Mouse (Mus musculus): ENCODE data around the gene Apex1. TPM values are rescaled to one million over a fixed set of nuclear protein-coding genes. Genes with fewer than 3 reads are reported as not detected.
"Not testable (repeated sequence)": the region's sequence is repeated elsewhere in the genome, so short reads cannot be mapped to it uniquely, and the experiment has no call there.

The Apex1 gene
- total RNA-seq (2021) = 10 to 100 TPM; 32.7 to 33.4 TPM
- long read RNA-seq, experiment 1, transcript Apex1-201 (5 exons, 1,239 nt) = major isoform, 23 of 28 reads
- long read RNA-seq, experiment 1, partial matches to known transcripts = 0 of 28 reads
- long read RNA-seq, experiment 1, other reads (novel, unspliced or antisense) = 2 of 28 reads
- long read RNA-seq, experiment 2, transcript Apex1-201 (5 exons, 1,239 nt) = major isoform, 31 of 40 reads
- long read RNA-seq, experiment 2, partial matches to known transcripts = 1 of 40 reads
- long read RNA-seq, experiment 2, other reads (novel, unspliced or antisense) = 2 of 40 reads

DNA sequence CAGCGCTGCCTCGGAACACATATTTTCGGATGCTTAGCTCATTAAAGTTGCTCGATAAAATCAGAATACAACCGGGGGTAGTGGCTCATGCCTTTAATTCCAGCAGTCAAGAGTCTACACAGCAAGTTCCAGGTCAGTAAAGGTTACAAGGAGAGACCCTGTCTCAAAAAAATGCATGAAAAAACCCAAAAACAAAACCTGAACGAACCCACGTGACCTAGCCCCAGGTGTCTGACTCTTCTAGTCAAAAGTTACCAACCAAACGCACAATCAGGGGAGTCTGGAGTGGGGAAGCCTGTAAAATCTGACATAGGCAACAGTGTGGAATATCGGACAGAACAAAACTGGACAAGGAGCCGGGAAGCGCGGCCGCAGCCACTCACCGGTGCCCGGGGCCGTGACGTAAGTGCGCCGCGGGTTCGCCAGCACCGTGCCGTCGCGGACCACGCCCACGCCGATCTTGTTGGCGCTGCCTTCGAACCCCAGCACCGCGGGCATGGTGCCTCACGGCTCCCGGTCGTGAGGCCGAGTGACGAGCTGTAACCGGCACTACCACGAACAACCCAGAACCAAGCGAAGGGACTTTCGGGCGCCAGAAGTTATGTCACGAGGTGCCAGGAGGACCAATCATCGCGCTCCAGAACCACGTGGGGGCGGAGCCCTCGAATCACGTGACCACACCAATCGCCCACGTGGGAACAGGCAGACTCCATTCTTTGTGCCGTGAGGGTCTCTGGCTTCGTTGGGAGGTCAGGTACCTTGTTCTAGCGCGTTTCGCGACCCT, at the start of gene Apex1, which contains the start of gene Osgep:
Apex1 (plus strand) TSS at position 688 of the 784 bp plus-strand sequence.
Osgep (minus strand) TSS at position 613 of the 784 bp plus-strand sequence.
- intact Hi-C loops (cut with DNase I; ENCODE audit: low total_unique reads) = no loop called here
- DNase-seq = peak; percentile 95

DNA sequence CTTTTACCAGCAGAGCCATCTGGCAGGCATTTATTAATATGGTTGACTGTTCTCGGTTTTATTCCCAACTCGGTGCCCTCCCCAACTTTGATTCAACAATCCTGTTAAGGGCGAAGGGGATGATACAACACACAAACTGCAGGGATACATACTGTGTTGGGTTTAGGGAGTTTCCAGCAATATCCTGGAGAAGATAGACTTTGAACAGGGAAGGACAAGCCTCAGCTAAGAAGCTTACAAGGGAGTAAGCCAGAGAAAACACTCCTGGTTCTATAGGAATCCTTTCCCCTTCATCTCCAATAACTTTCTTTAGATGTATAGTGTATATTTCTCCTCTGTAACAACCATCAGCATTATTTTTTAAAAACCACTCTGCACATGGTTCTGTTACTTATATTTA, 49.6 kb upstream of the Apex1 start:
- intact Hi-C loops (cut with DNase I; ENCODE audit: low total_unique reads) = no loop called here
- DNase-seq = no peak

DNA sequence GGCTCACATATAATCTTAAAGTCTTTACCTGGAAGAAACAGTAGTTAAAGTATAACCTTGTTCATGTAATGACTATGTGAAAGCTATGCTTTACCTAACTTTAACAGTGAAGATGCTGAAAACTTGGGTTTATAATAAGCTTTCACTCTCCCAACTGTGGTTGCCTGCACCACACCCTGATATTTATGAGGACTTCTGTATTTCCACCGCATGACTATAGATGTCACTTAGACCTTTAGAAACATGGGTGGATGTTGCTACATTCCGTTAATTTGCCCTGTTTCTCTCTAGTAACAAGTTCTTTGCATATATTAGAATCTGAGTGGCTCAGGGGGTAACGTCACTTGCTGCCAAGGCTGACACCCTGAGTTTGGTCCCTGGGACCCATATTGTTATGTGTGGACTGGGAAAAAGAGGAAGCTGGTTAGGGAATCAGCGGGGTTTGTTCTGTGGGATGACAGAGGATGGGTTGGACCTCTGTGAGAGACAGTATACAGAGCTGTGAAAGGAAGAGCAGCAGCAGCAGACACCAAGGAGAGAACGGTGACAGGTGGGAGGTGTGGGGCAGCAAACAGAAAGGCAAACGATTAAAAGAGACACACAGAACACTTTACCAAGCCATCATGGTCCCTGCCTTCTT, 49.1 kb upstream of the Apex1 start:
- DNase-seq = no peak
- intact Hi-C loops (cut with DNase I; ENCODE audit: low total_unique reads) = no loop called here

DNA sequence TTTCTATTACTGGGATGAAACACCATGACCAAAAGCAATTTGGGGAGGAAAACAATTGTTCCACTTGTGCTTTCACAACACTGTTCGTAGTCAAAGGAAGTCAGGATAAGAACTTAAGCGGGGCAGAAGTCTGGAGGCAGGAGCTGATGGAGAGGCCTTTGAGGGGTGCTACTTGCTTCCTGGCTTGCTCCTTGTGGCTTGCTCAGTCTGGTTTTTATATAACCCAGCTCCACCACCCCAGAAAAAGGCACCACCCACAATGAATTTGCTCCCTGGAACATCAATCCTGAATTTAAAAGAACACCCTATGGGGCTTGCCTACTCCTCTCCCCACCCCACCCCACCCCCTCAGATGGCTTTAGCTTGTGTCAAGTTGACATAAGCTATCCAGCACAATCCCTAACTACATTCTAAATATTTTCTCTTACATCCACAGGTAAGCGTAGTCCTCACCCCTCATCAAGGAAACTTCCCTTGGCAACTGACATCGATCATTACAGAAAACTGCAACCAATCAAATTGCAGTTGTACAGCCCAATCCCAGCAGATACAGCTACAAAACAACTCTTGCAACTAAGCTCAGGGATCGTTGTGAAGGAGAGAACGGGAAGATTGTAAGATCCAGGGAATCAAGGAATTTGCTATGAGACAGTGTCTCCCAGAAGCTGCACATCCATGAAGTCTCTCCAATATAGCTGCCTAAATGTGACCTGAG, 48.4 kb upstream of the Apex1 start:
- DNase-seq = no peak
- intact Hi-C loops (cut with DNase I; ENCODE audit: low total_unique reads) = no loop called here

DNA sequence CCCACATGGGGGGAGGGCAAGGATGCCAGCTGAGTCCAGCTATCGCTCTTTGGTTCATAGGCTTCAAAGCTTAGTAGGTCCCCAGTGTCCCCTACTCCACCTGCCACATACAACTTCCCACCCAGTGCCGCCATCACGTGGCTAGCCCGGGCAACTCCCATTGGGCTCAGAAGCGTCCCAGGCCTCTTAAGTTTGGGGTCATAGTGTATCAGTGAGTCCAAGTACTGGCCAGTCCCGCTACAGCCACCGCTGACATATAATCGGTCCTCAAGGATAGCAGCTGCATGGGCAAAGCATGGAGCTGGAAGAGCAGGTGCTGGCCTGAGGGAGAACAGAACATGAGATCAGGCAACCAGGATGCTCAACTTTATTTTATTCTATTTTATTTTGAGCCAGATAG, 33.1 kb upstream of the Apex1 start:
- DNase-seq = no peak
- intact Hi-C loops (cut with DNase I; ENCODE audit: low total_unique reads) = no loop called here

DNA sequence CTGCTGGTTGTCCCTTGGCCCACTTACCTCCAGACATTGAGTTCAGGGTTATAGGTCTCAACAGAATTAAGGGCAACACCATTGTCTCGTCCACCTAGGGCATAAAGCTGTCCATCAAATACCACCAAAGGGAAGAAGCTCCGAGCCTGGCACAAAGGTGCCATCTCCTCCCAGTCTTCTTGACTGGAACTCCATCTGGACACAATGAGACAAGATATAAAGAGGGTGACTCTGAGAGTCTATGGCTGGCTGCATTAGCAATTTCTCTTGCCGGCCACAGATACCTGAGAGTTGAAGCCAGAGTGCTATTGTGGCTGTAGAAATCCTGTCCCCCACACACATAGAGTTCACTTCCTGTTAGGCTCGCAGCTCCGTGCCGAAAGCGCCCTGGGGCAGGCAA, 32.7 kb upstream of the Apex1 start:
- no peak for DNase-seq
- intact Hi-C loops (cut with DNase I; ENCODE audit: low total_unique reads) = no loop called here

DNA sequence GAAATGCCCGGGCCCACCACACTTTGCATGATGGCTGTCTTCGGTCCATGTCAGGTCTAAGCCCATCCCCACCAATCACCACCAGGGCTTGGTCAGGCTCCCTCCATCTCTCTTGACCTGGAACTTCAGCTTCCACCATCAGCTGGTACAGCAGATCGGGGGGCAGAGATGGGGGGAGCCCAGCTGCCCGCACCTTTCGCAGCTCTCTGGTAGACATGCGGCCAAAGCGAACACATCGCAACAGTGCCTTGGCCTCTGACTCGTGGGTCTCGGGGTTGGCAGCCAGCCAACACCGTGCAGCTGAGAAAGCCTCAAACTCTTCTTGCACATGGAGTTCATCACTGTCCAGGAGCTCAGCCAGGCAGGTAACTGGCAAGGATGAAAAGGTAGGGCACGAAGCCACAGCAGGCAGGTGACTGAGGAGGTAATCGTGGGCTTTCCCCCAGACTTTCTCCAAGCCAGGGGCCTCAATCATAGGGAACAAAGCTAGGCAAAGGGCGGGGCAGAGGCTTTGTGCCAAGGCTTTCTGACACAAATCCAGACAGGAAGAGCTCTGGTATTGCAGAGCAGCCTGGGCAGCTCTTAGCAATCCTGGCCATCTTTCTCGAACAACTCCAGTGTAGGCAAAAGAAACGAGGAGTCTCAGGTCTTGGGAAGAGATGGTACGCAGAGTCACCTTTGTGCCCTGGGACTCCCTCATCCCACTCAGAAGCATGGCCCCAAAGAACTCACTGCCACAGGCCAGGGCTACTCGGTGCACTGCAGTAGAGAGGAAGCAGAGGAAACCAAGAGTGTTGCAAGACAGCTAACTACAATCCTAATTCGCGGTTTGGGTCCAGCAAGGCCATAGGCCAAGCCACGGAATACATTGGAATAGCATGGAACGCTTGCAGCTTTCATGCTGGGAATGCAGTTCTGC, 32.0 kb upstream of the Apex1 start:
- intact Hi-C loops (cut with DNase I; ENCODE audit: low total_unique reads) = no loop called here
- DNase-seq = peak; percentile 9

DNA sequence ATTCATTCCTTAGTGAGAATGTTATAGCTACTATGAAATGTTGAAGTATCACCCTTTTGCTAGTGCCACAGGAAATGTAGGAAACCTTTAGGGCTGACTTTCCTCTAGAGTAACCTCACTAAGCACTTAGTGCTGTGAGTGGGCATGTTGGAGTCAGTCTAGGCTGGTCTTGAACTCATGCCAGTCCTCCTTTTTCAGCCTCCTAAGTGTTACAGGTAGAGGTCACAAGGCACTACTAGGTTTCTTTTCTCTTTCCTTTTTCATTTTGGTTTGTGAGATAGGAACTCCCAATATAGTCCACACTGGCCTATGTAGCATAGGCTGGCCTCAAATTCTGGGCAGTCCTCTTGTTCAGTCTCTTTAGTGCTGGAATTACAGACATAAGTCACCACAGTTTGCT, 29.4 kb upstream of the Apex1 start:
- no peak for DNase-seq
- intact Hi-C loops (cut with DNase I; ENCODE audit: low total_unique reads) = no loop called here

DNA sequence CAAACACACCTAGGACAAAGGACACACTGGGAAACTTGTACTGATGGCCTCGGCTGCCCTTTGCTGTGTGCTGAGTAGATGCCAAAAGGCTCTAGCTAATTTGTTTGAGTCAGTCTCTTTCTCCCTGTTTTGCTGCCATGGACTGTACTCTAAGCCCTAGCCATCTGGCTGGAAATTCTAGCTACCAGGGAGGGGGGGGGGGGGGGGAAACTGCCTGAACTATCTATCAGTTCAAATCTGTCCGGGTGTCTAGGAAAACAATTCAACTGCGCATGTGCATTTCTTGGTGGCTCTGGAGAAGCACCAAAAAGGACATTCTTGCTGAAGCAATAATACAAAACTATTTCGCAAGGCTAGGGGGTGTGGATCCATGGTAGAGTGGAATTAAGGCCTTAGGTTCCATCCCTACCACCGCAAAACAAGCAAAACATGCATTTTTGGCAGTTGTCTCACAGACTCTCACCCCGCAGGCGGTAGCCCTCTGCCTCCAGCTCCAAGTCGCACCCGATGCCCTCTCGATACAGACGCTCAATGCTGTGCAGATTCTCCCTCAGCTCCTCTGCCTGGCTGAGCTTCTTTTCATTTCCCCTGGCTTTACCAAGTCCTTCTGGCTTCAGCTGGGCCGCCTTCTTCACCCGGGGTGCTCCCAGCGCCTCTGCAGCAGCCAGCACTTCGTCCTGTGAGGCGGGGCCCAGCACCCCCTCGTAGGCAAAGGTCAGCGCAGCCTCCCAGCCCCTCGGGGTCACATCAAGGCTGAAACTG, 28.6 kb upstream of the Apex1 start:
- intact Hi-C loops (cut with DNase I; ENCODE audit: low total_unique reads) = no loop called here
- peak; percentile 61 for DNase-seq

DNA sequence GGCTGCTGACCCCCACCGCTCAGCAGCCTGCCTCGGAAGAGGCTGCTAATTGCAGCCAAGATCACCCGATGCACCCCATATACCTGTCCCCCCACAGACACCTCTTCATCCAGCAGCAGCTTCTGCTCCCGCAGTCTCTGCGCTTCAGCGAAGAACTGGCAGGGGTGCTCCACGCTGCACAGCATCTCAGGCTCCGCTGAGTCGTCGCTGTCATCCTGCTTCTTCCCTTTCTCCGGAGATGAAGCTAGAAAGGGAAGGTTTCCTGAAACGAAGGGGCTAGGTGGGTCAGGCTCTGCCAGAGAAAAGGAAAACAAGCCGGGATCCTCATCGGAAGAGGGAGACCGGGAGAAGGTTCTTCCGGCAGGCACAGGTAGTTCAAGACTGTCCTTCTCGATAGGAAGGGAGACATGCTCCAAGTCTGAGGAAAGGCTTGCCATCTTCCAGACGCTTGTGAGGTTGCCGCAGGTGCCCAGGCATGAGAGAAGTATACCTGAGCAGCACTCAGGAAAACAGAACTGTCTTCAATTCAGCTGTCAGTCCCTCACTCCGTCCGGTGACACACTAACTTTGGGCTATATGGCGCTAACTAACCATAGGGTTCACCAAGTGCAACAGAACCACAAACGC, 27.9 kb upstream of the Apex1 start:
- no peak for DNase-seq
- intact Hi-C loops (cut with DNase I; ENCODE audit: low total_unique reads) = no loop called here

DNA sequence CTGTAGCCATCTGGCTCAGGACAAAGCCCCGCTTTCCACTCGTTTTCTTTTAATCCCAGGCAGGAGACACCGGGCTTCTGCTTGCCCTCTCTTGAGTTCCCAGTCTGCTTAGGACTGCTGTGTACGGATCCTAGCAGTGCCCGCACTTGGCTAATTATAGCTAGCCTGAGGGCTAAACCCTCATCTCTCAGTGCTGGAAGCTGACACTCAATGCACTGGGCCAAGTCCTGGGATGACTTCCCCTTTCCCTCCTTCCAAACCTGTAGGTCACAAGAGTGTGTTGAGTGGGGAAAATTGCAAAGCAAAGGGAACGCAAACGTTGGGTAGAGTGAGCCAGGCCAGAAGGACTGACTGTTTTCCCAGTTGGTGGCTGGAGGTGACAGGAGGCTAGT, 27.4 kb upstream of the Apex1 start, which contains the start of gene Klhl33:
Klhl33 (minus strand) TSS at position 134 of the 392 bp plus-strand sequence.
- intact Hi-C loops (cut with DNase I; ENCODE audit: low total_unique reads) = no loop called here
- peak; percentile 49 for DNase-seq

DNA sequence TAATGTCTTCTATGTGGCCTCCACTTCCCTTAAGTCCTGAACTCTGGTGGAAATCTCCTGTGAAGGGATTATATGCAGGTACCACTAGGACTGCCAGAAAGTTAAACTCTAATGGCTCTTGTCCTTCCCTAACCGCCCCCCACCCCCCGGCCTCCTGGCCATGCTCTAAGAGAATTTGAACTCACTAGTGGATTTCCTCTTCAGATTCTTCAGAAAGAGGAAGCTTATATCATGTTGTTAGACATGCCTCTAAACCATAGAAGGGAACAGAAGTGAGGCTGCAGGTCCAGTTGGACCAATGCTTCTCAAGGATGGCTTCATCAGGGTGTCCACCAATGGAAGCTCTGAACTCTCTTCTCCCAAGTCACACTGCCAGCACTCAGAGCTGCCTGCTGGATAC, 26.8 kb upstream of the Apex1 start:
- intact Hi-C loops (cut with DNase I; ENCODE audit: low total_unique reads); DNase-seq: not testable (repeated sequence)

DNA sequence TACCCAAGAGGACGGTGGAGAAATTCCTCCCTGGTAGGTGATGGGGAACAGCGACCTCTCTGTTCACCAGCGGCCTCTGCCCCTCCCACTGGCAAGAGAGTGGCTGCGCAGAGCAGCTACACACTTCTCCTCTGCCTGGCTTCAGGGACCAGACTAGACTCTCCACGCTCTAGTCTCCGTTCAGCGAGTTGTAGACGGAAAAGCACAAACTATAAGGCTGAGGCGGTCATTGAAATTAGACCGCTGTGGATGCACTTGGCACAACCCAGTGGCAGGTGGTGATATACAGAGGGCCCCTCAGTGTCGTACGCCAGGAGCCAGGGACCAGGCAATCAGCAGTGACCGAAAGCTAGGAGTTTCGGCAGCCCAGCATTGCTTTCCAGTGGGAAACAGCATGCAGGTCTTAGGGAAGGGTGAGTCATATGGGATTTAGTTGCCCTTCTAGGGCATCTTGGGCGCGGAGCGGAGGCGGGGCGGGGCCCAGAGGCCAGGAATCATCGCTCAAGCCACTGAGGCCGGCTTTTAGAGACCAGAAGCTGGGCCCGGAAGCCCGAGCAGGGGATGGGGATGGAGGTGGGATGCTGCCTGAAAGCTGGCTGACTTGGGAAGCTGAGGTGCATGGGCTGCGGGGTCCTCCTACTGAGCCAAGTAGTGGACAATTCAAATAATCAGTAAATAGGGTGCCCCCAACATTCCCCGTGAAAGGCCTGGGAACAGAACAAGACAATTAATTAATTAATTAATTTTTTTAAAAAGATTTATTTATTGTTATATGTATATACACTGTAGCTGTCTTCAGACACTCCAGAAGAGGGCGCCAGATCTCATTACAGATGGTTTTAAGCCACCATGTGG, 20.6 kb upstream of the Apex1 start:
- peak; percentile 40 for DNase-seq
- intact Hi-C loops (cut with DNase I; ENCODE audit: low total_unique reads) = no loop called here

DNA sequence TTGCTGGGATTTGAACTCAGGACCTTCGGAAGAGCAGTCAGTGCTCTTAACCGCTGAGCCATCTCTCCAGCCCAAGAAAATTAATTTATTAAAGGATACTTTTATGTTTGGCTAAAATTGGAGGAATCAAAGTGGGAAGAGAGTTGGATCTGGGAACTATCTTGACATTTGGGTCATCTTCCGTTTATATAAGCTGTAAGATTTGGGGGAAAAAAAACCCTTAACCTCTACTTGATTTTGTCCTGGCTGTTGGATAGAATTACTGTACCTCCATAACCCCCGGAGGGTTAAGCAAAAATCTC, 20.0 kb upstream of the Apex1 start:
- DNase-seq = no peak
- intact Hi-C loops (cut with DNase I; ENCODE audit: low total_unique reads) = no loop called here

DNA sequence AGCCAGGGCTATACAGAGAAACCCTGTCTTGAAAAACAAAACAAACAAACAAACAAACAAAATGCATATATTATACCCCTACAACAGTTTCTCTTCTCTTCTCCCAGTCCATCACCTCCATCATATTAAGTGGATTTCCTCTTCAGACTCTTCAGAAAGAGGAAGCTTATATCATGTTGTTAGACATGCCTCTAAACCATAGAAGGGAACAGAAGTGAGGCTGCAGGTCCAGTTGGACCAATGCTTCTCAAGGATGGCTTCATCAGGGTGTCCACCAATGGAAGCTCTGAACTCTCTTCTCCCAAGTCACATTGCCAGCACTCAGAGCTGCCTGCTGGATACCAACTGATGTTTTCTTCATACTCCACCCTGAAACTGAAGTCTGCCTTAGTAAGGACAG, 19.4 kb upstream of the Apex1 start:
- intact Hi-C loops (cut with DNase I; ENCODE audit: low total_unique reads); DNase-seq: not testable (repeated sequence)

DNA sequence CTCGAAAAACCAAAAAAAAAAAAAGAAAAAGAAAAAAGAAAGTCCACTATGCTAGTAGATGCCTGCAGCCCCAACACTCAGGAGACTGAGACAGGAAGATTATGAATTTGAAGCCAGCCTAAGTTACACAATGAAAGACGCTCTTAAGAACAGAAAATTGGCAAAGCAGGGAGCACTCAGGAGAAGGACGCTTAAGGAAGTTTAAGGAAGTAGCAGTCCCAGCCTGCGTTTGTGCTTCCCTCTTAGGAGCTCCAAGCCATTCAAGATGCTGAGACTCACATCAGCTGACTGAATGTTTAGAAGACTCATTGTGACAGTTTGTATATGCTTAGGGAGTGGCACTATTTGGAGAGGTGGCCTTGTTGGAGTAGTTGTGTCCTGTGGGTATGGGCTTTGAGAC, 16.6 kb upstream of the Apex1 start:
- intact Hi-C loops (cut with DNase I; ENCODE audit: low total_unique reads) = no loop called here
- DNase-seq = no peak

DNA sequence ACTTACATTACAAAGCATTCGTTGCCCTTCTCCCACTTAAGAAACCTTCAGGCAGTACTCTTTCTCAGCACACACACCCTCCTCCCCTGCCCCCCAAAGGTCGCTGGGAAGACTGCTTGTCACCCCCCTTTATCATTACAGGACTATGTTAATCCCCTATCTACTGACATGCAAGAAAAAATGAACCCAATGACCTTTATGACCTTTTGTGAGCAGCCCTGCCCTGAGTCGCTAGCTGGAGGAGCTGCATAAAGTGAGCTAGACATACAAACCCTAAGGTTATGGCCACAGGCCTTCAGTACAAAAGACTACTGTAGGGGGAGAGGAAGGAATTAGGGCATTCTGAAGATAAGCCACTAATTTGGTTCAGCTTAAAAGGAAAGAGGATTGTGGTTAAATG, 13.4 kb upstream of the Apex1 start:
- DNase-seq = no peak
- intact Hi-C loops (cut with DNase I; ENCODE audit: low total_unique reads) = no loop called here

Data from gastrocnemius, postnatal 14 days (tissue).